ENCODE assay signal across 16 mouse cellular contexts in genomic region chr5:15697719-15698118, GRCm38 (mm10). TPM values are rescaled to one million over a fixed set of nuclear protein-coding genes. Genes with fewer than 3 reads are reported as not detected.
"Had no signal": no experiment of that assay in that cellular context is flagged by ENCODE, and none has a peak within 500 bp of the region (broad histone marks: within the 10 kb centered on the region; RNA-seq: fewer than 3 reads in every experiment).

No protein-coding gene starts in this region.

RNA-seq across cellular contexts. Expression of gene Speer4c, which starts 16.4 kb away (rescaled TPM):
- polyA plus RNA-seq: liver, embryonic 15.5 days; liver, postnatal 0 days; lung, embryonic 15.5 days; midbrain, embryonic 10.5 days; midbrain, embryonic 13.5 days; midbrain, embryonic 16.5 days; myocyte; neural tube, embryonic 11.5 days; neural tube, embryonic 13.5 days; neural tube, embryonic 15.5 days; small intestine, adult 2 months; stomach, embryonic 14.5 days; stomach, embryonic 16.5 days; thymus, adult 2 months; urinary bladder, adult 2 months had no signal

RNA-seq across cellular contexts. Expression of gene 4930572O03Rik, which starts 40.9 kb away (rescaled TPM):
- polyA plus RNA-seq: liver, embryonic 15.5 days; liver, postnatal 0 days; lung, adult 2 months; lung, embryonic 15.5 days; midbrain, embryonic 10.5 days; midbrain, embryonic 13.5 days; midbrain, embryonic 16.5 days; myocyte; neural tube, embryonic 11.5 days; neural tube, embryonic 13.5 days; neural tube, embryonic 15.5 days; small intestine, adult 2 months; stomach, embryonic 14.5 days; stomach, embryonic 16.5 days; thymus, adult 2 months; urinary bladder, adult 2 months had no signal
